Mouse (Mus musculus) lung, embryonic 14.5 days (tissue): ENCODE results near the gene Vat1. TPM values are rescaled to one million over a fixed set of nuclear protein-coding genes. Genes with fewer than 3 reads are reported as not detected.

Source experiments
- ATAC-seq: fragments of 200-750 bp; cut with Nextera tagmentation; 2 replicates; pipeline ENCODE4 v1.8.0; 2017; ENCODE audit warnings: mild to moderate bottlenecking, moderate TSS enrichment, moderate library complexity; ENCODE audit not compliant: insufficient read depth
- DNase-seq: peaks from one replicate; pipeline ENCODE4 v3.0.0-alpha.2; 2015
- H3K27ac ChIP-seq: fragments of 300-500 bp; sonication (generic); 2 replicates; pipeline ENCODE4 v1.5.1; 2014; ENCODE audit warnings: low read depth, mild to moderate bottlenecking, moderate library complexity
- H3K27me3 ChIP-seq: fragments of 300-500 bp; sonication (generic); 2 replicates; pipeline ENCODE4 v1.6.1; 2014; ENCODE audit warnings: low read length, control low read depth; ENCODE audit not compliant: insufficient read depth
- H3K36me3 ChIP-seq: fragments of 300-500 bp; sonication (generic); 2 replicates; pipeline ENCODE4 v1.6.1; 2014; ENCODE audit warnings: control low read depth; ENCODE audit not compliant: insufficient read depth
- H3K4me1 ChIP-seq: fragments of 300-500 bp; sonication (generic); 2 replicates; pipeline ENCODE4 v1.6.1; 2014; ENCODE audit warnings: antibody characterized with exemption, control low read depth; ENCODE audit not compliant: insufficient read depth
- H3K4me2 ChIP-seq: fragments of 300-500 bp; sonication (generic); 2 replicates; pipeline ENCODE4 v1.6.1; 2014; ENCODE audit warnings: mild to moderate bottlenecking
- H3K4me3 ChIP-seq: fragments of 300-500 bp; sonication (generic); 2 replicates; pipeline ENCODE4 v1.5.1; 2014; ENCODE audit warnings: low read depth, low read length
- H3K9ac ChIP-seq: fragments of 300-500 bp; sonication (generic); 2 replicates; pipeline ENCODE4 v1.6.1; 2014
- H3K9me3 ChIP-seq: fragments of 300-500 bp; sonication (generic); 2 replicates; pipeline ENCODE4 v1.6.1; 2016; ENCODE audit warnings: low read depth, low read length, control low read depth
- CTCF ChIP-seq: IDR thresholded peaks from 2 replicates; pipeline ENCODE4 v1.5.1; 2016; ENCODE audit warnings: antibody characterized with exemption, low read depth
- WGBS: fragments of 180-500 bp; shearing (Covaris S2); extraction: QIAGEN DNeasy Blood & Tissue Kit; methylation state at CpG from one replicate; pipeline ENCODE4 v1.1.7; 2014; 5-methylcytosine and 5-hydroxymethylcytosine counted together
- polyA plus RNA-seq: library from polyadenylated mRNA; unstranded; fragments of >200 nt; fragmentation: Nextera tagmentation; extraction: Ambion mirVana; gene quantifications from 2 replicates; pipeline ENCODE4 v1.2.1, GENCODE M21; 2014

Gene Vat1
- polyA plus RNA-seq, 1 experiment from 2014 or later, result 36.3 TPM

DNA sequence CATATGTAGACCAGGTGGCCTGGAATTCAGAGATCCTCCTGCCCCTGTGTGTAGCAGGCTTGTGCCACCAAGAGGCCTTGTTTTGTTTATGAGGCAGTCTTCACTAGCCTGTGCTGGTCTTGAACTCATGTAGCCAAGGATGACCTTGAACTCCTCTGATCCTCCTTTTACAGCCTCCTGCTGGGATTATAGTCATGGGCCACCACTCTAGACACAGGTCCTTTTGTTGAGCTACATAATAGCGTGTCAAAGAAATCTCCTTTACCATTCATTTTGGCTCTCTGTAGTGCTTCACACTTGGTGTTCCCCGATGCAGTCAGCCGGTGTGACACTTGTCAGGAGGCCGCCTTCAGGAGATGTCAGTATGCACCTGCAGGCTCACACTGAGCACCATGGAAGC, 29.1 kb downstream of the Vat1 start:
- 82% methylated on average over 4 of the region's 4 CpGs for WGBS
- no peaks in the 10 kb centered on the region for H3K27me3 ChIP-seq
- no peaks in the 10 kb centered on the region for H3K4me1 ChIP-seq
- H3K9ac ChIP-seq, result no peak overlapping the region
- peaks cover 36% of the 10 kb centered on the region for H3K36me3 ChIP-seq
- DNase-seq (no peak), ATAC-seq (no peak)
- no peak overlapping the region for H3K4me2 ChIP-seq
- H3K27ac ChIP-seq, result no peak overlapping the region
- no peak for TF ChIP-seq CTCF
- H3K4me3 ChIP-seq, result no peak overlapping the region
- no peaks in the 10 kb centered on the region for H3K9me3 ChIP-seq

DNA sequence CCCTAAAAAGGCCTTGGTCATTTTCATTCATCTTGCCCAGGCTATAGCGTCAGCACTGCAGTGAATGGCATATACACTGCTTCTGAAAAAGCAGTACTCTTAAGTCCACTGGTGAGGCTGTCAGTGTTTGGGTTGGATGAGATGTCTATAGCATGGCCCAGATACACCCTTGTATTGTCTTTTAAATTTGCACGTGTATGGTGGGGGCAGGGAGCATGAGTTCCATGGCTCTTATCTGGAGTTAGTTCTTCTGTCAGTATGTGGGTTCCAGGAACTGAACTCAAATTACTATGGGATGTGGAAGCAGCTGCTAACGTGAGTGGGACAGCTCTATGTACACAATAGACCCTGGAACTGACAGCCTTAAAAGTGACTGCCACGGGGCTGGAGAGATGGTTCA, 30.2 kb downstream of the Vat1 start:
- WGBS, result 68% methylated on average over 4 of the region's 4 CpGs
- Histone ChIP-seq H3K36me3 (peaks cover 43% of the 10 kb centered on the region), H3K4me3 (no peak overlapping the region)

DNA sequence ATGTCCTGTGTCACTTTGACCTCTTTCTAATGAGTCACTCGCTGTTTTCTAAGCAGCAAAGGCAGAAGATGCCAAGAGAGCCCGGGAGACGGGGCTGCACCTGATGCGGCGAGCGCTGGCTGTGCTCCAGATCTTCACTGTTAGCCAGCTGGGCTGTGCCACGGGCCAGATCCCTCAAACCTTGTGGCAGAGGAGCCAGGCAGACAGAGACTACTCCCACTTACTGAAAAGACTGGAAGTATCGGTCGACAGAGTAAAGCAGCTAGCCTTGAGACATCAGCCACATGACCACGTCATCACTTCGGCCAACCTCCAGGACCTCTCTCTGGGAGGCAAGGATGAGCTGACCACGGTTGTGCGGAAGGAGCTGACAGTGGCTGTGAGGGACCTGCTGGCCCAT, 32.6 kb downstream of the Vat1 start:
- Histone ChIP-seq H3K4me1 (no peaks in the 10 kb centered on the region), H3K9me3 (no peaks in the 10 kb centered on the region), H3K4me3 (no peak overlapping the region), H3K36me3 (peaks cover 60% of the 10 kb centered on the region), H3K27me3 (no peaks in the 10 kb centered on the region), H3K9ac (no peak overlapping the region), H3K27ac (no peak overlapping the region), H3K4me2 (no peak overlapping the region)
- ATAC-seq (no peak), DNase-seq (no peak)
- no peak for TF ChIP-seq CTCF
- WGBS, result 88% methylated on average over 13 of the region's 13 CpGs

More for the DNA sequence above, 30.2 kb downstream of the Vat1 start:
- H3K4me2 ChIP-seq, result no peak overlapping the region
- no peak for DNase-seq
- ATAC-seq, result no peak
- no peaks in the 10 kb centered on the region for H3K9me3 ChIP-seq
- H3K27me3 ChIP-seq, result no peaks in the 10 kb centered on the region
- H3K9ac ChIP-seq, result no peak overlapping the region
- H3K27ac ChIP-seq, result no peak overlapping the region
- no peak for TF ChIP-seq CTCF
- no peaks in the 10 kb centered on the region for H3K4me1 ChIP-seq

DNA sequence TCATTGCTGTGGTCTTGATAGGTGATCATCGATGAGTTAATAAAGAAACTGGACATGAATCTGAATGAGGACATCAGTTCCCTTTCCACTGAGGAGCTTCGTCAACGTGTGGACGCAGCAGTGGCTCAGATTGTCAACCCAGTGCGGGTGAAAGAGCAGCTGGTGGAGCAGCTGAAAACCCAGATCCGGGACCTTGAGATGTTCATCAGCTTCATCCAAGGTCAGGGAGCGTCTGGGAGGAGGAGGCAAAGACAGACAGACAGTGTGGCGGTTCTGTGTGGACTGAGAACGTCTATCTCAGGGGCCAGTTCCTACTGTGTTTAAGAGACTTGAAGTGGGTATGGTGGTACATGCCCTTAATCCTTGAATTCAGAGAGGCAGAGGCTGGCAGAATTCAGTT, 34.7 kb downstream of the Vat1 start:
- Histone ChIP-seq H3K4me3 (no peak overlapping the region), H3K9ac (no peak overlapping the region), H3K9me3 (no peaks in the 10 kb centered on the region), H3K4me1 (peaks cover 4% of the 10 kb centered on the region), H3K36me3 (peaks cover 60% of the 10 kb centered on the region), H3K4me2 (no peak overlapping the region), H3K27ac (no peak overlapping the region), H3K27me3 (no peaks in the 10 kb centered on the region)
- ATAC-seq (no peak), DNase-seq (no peak)
- 86% methylated on average over 9 of the region's 9 CpGs for WGBS
- TF ChIP-seq CTCF, result no peak

DNA sequence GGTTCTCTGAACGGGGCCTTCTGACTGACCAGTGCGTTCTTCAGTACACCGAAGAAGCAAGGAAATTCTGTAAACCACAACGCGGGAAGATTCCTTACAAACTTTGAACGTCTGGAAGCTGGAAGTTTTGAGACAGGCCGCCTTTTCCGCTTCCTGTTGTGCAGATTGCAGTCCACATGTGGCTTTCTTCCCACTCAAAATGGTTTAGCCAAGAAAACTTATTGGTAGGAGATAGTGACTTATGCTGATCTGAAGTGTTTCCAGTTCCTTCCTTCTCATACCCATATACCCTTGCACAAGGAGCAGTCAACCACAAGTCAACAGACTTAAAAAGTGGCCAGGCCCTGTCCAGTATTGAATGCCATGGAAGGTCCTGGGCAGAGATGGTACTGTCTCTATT, 39.9 kb downstream of the Vat1 start:
- H3K4me3 ChIP-seq, result peak overlapping the region; percentile 94
- H3K9me3 ChIP-seq, result no peaks in the 10 kb centered on the region
- ATAC-seq (no peak), DNase-seq (peak; percentile 5)
- H3K4me2 ChIP-seq, result peak overlapping the region; percentile 92
- no peaks in the 10 kb centered on the region for H3K27me3 ChIP-seq
- no peak for TF ChIP-seq CTCF
- 49% methylated on average over 8 of the region's 8 CpGs for WGBS
- H3K36me3 ChIP-seq, result peaks cover 17% of the 10 kb centered on the region
- peaks cover 14% of the 10 kb centered on the region for H3K4me1 ChIP-seq
- H3K27ac ChIP-seq, result no peak overlapping the region
- H3K9ac ChIP-seq, result peak overlapping the region; percentile 78

DNA sequence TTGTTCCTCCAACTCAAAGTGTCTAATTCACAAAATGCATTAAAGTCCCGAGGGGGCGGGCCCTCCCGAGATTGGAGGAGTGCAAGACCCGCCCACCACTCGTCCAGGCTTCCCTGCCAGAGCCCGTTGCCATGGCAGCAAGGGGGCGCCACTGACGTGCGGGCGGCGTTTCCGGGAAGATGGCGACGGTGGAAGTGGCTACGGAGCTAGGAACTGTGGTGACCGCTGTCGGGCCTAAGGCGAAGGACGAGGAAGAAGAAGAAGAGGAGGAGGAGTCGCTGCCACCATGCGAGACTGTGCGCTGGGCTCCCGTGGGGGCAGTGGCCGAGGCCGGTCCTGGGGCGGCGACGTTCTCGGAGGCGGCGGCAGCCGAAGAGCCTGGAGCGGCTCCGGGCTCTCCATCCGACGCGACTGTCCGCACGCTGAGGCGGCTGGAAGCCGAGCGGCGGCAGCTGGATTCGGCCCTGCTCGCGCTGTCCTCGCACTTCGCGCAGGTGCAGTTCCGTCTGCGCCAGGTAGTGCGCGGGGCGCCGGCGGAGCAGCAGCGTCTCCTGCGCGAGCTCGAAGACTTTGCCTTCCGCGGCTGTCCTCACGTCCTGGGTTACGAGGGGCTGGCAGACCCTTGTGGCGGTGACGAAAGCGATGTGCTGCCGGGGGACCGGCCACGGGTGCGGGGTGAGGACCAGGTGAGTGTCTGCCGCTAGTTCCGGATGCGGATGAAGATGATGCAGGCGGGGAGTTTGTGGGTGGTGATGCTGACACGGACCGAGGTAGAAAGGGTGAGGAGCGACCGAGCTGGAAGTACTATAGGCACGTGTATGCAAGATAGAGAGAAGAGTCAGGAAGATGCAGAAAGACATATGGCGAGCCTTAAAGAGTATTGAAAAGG, 40.9 kb downstream of the Vat1 start, which contains the start of the genes Rundc1 and Ptges3l:
Rundc1 (plus strand) TSS at position 161 of the 889 bp plus-strand sequence.
Ptges3l (minus strand) TSS at position 409 of the 889 bp plus-strand sequence.
- H3K4me2 ChIP-seq, result peak within 1 kb of the TSS; percentile 92
- H3K4me3 ChIP-seq, result peak within 1 kb of the TSS; percentile 94
- TF ChIP-seq CTCF, result peak; percentile 65
- peak; percentile 99 for DNase-seq
- H3K36me3 ChIP-seq, result peaks cover 12% of the 10 kb centered on the region
- peaks cover 14% of the 10 kb centered on the region for H3K4me1 ChIP-seq
- H3K9ac ChIP-seq, result peak within 1 kb of the TSS; percentile 78
- peak within 1 kb of the TSS; percentile 89 for H3K27ac ChIP-seq
- peak; percentile 95 for ATAC-seq
- under 1% methylated on average over 80 of the region's 81 CpGs for whole genome bisulfite sequencing
- H3K9me3 ChIP-seq, result no peaks in the 10 kb centered on the region
- no peaks in the 10 kb centered on the region for H3K27me3 ChIP-seq

DNA sequence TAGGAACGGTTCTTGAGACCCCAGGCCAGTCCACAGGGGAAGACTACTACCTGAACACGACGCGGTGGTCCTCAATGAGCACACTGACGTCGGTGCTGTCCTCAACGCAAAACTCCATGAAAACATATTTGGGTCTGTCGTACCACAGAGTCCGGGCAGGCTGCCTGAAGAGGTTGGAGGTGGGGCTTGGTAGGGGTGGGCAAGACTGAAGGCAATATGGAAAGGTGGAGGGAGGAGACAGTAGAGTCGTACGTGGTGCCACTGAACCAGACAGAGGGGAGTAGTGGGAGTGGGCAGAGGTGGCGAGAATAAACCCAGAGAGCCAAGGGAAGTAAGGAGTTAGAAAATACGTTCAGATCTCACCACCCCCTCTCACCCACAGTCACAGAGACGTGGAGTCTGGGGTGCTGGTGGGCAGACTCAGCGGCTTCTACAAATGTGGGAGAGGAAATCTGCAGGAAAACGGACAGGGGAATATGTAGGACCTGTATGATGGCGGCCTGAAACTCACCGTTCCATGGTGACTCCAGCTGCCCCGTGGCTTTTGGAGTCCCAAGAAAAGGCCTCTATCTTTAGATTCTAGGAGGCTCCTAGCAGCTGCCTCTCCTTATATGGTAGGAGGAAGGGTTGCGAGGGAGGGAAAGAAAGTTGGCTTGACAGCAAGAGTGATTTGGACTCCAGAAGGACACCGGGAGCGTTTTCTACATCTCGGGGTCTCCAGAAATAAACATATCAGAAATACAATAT, 41.8 kb downstream of the Vat1 start, which contains the start of gene Gm27029:
Gm27029 (minus strand) TSS at position 692 of the 747 bp plus-strand sequence.
- Histone ChIP-seq H3K4me1 (peaks cover 14% of the 10 kb centered on the region), H3K9me3 (no peaks in the 10 kb centered on the region), H3K36me3 (0 out of 2 replicates have a peak, but pooled peaks cover 3% of the 10 kb centered on the region), H3K4me3 (peak within 1 kb of the TSS; percentile 94), H3K9ac (peak within 1 kb of the TSS; percentile 78), H3K4me2 (peak within 1 kb of the TSS; percentile 92), H3K27ac (peak within 1 kb of the TSS; percentile 89), H3K27me3 (no peaks in the 10 kb centered on the region)
- DNase-seq (peak; percentile 44), ATAC-seq (peak; percentile 84)
- 4% methylated on average over 23 of the region's 23 CpGs for WGBS
- no peak for TF ChIP-seq CTCF
